Mouse (Mus musculus): ENCODE data around the gene Tpi1.
"Not testable (repeated sequence)": the region's sequence is repeated elsewhere in the genome, so short reads cannot be mapped to it uniquely, and the experiment has no call there.

- not testable (repeated sequence) for TF ChIP-seq CTCF, EP300 (IDR thresholded peaks at IDR 0.05)
Observed at GRCm38 (mm10) chr6:124802400-124802799, 11.7 kb downstream of the Tpi1 start.

Measured in lung, postnatal 0 days (tissue).